Mouse (Mus musculus): ENCODE results near the gene Alkbh7.
A peak's percentile ranks its signal among the peaks of the same experiment; 100 is the strongest.

Alkbh7 gene

DNA sequence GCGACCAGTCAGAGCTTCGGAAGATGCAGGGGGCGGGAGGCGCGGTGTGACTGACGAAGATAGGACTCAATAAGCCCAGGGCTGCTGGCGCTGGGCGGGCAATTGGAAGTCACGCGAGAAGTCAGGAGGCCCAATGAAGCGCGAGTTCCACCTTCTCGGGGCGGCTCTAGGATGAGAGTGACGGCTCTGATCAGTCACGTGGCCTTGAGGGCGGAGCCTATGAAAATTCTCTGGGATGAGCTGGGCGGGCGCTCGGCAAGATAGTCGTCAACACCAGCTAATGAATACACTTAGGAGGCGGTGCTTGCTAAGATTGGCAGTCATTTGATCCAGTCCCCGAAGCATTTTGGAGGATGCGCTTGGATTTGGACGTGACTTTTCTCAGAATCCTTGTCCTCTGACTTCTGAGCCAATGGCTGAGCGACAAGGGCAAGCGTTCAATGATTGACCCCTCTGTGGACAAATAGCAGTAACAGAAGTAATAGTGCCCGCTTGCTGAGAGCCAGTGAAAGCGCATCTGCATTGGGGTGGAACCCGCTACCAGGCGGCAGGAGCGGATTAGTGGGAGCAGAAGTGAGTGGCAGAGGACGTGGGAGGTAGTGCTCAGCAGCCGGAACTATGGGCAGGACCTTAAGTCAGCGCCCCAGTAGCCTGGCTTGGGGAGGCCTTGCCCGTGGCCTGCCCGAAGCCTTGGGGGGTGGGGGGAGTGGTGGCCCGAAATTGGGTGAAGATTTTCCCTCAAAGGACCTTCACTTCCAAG, 34.7 kb downstream of the Alkbh7 start:
- DNase-seq = peak; percentile 100

- peak in 1 of 2 experiments; percentile 17 for DNase-seq
These were observed 35.7 kb downstream of the Alkbh7 start for GRCm38 (mm10) chr17:57032854-57033253.

GRCm38 (mm10) chr17:57038978-57039377, 41.8 kb downstream of the Alkbh7 start:
- no peak for DNase-seq

DNA sequence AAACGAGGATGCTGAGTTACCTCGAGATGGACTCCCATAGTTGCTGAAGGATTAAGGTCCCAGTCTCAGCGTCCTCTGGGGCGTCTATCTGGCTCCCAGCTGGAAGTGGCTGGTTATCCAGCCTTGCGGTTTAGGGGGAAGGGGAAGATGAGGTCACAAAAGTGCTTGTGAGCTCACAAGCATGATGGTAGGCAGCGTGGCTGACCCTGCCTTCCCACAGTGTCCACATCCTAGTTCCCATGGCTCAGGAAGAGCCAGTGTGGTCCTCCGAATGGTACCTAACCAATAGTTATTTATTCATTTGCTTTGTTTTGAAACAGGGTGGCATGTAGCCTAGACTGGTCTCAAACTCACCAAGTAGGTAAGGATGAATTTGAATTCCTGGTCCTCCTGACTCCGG, 44.4 kb downstream of the Alkbh7 start, which contains the start of gene Slc25a41:
Gene Slc25a41, minus strand, starts transcription at position 101 of the 400 bp plus-strand sequence.
- no peak for DNase-seq

DNA sequence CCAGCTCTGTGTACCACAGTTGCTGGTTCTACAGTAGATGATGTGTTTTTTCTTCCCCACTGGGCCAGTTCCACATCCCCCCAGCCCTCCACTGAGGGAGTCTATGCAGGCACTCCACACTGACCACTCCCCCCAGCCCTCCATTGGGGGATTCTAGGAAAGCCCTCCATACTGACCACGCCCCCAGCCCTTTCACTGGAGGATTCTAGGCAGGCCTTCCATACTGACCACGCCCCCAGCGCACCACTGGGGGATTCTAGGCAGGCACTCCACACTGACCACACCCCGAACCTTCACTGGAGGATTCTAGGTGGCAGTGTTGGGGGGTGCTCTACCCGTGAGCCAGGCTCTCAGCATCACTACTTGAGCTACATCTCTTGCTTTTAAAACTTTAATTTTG, 50.3 kb downstream of the Alkbh7 start:
- DNase-seq = no peak

- DNase-seq = no peak
These were observed 51.7 kb downstream of the Alkbh7 start for GRCm38 (mm10) chr17:57048816-57049215.
